Mouse (Mus musculus) kidney, embryonic 16.5 days (tissue): ENCODE data around the gene Sfi1. TPM values are rescaled to one million over a fixed set of nuclear protein-coding genes. Genes with fewer than 3 reads are reported as not detected.
A peak's percentile ranks its signal among the peaks of the same experiment; 100 is the strongest.
"Not testable (repeated sequence)": the region's sequence is repeated elsewhere in the genome, so short reads cannot be mapped to it uniquely, and the experiment has no call there.

Experiments used
- ATAC-seq: fragments of 200-750 bp; cut with Nextera tagmentation; 2 replicates; pipeline ENCODE4 v1.8.0; 2017; ENCODE audit warnings: moderate TSS enrichment; ENCODE audit not compliant: low FRiP score, low TSS enrichment
- H3K27ac ChIP-seq: fragments of 300-500 bp; sonication (generic); 2 replicates; pipeline ENCODE4 v1.5.1; 2014; ENCODE audit warnings: low read length
- H3K27me3 ChIP-seq: fragments of 300-500 bp; sonication (generic); 2 replicates; pipeline ENCODE4 v1.6.1; 2014; ENCODE audit warnings: low read length, control low read depth, mixed read lengths; ENCODE audit not compliant: insufficient read depth
- H3K36me3 ChIP-seq: fragments of 300-500 bp; sonication (generic); 2 replicates; pipeline ENCODE4 v1.6.1; 2014; ENCODE audit warnings: low read length, control low read depth, mixed read lengths; ENCODE audit not compliant: insufficient read depth
- H3K4me1 ChIP-seq: fragments of 300-500 bp; sonication (generic); 2 replicates; pipeline ENCODE4 v1.6.1; 2014; ENCODE audit warnings: low read length, control low read depth, mixed read lengths; ENCODE audit not compliant: insufficient read depth
- H3K4me2 ChIP-seq: fragments of 300-500 bp; sonication (generic); replicated peaks from 2 replicates; pipeline ENCODE4 v1.6.1; 2014; ENCODE audit warnings: low read depth, low read length
- H3K4me3 ChIP-seq: fragments of 300-500 bp; sonication (generic); 2 replicates; pipeline ENCODE4 v1.5.1; 2014; ENCODE audit warnings: mild to moderate bottlenecking, low read length
- H3K9ac ChIP-seq: fragments of 300-500 bp; sonication (generic); replicated peaks from 2 replicates; pipeline ENCODE4 v1.6.1; 2014; ENCODE audit warnings: low read length
- H3K9me3 ChIP-seq: fragments of 300-500 bp; sonication (generic); 2 replicates; pipeline ENCODE4 v1.6.1; 2016; ENCODE audit warnings: low read length, control low read depth
- WGBS: fragments of 180-500 bp; shearing (Covaris S2); extraction: QIAGEN DNeasy Blood & Tissue Kit; methylation state at CpG from one replicate; pipeline ENCODE4 v1.1.7; 2014; 5-methylcytosine and 5-hydroxymethylcytosine counted together
- polyA plus RNA-seq: library from polyadenylated mRNA; unstranded; fragments of >200 nt; fragmentation: Nextera tagmentation; extraction: Ambion mirVana; gene quantifications from 2 replicates; pipeline ENCODE4 v1.2.1, GENCODE M21; 2015

Sfi1 gene
- polyA plus RNA-seq, 1 experiment from 2014 or later: 15.2 TPM

DNA sequence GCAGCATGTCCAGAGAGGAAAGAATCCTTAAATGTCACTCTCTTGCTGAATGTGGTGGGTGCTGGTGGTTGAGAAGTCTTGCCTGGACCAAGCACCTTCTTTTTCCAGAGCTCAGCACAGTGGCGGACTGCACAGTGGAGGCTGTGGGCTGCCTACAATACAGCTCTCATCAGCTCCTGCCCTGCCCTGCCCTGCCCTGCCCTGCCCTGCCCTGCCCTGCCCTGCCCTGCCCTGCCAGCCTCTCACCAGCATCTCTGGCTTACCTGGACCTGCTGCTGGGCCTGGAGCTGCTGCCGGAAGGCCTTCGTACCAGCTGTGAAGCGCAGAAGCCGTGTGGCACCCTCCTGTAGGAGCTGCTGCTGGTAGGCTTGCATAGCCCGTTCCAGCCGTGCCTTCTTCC, 57.9 kb downstream of the Sfi1 start:
- WGBS: 100% methylated on average over 5 of the region's 7 CpGs
- not testable (repeated sequence) for H3K4me2 ChIP-seq, H3K36me3 ChIP-seq, H3K27ac ChIP-seq, H3K27me3 ChIP-seq, H3K4me3 ChIP-seq, H3K9me3 ChIP-seq, H3K4me1 ChIP-seq, H3K9ac ChIP-seq, ATAC-seq

GRCm38 (mm10) chr11:3133360-3133759, 59.9 kb downstream of the Sfi1 start:
- not testable (repeated sequence) for H3K4me3 ChIP-seq, H3K27ac ChIP-seq, H3K27me3 ChIP-seq, H3K4me2 ChIP-seq, H3K36me3 ChIP-seq, H3K4me1 ChIP-seq, H3K9ac ChIP-seq
- peaks cover 14% of the 10 kb centered on the region for H3K9me3 ChIP-seq
- no CpG with 5 or more reads among the region's 4 CpGs for WGBS
- peak; percentile 9; the same call in 1 of the 2 replicates for ATAC-seq

GRCm38 (mm10) chr11:3132957-3133356, 60.3 kb downstream of the Sfi1 start:
- not testable (repeated sequence) for H3K27me3 ChIP-seq, H3K4me1 ChIP-seq, H3K36me3 ChIP-seq, H3K27ac ChIP-seq, H3K4me2 ChIP-seq, H3K9ac ChIP-seq, H3K4me3 ChIP-seq
- ATAC-seq: 0 out of 2 replicates have a peak, but pooled peaks have one; percentile 1
- WGBS: 86% methylated on average over 3 of the region's 3 CpGs
- peaks cover 14% of the 10 kb centered on the region for H3K9me3 ChIP-seq

DNA sequence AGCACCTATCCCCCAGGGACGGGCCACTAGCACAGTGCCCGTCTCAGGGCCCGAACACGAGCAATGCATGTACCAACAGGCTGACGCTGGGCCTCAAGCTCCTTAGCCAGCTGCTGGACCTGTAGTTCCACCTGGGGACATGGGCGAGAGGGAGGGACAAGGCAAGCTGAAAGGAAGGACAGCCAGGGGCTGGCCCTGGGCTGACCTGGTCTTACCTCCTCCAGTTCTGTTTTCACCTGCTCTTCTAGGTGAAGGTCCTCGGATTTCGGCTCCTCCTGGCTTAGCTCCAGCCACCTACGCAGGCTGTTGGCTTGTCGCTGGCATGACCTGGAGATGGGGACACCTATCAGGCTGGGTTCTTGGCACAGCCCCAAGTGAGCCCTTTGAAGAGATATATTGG, 61.3 kb downstream of the Sfi1 start:
- WGBS: 91% methylated on average over 8 of the region's 10 CpGs
- not testable (repeated sequence) for H3K4me1 ChIP-seq, H3K9ac ChIP-seq, H3K4me3 ChIP-seq, H3K27me3 ChIP-seq, H3K36me3 ChIP-seq, H3K4me2 ChIP-seq, H3K27ac ChIP-seq
- peak; percentile 39 for ATAC-seq
- peaks cover 12% of the 10 kb centered on the region for H3K9me3 ChIP-seq

DNA sequence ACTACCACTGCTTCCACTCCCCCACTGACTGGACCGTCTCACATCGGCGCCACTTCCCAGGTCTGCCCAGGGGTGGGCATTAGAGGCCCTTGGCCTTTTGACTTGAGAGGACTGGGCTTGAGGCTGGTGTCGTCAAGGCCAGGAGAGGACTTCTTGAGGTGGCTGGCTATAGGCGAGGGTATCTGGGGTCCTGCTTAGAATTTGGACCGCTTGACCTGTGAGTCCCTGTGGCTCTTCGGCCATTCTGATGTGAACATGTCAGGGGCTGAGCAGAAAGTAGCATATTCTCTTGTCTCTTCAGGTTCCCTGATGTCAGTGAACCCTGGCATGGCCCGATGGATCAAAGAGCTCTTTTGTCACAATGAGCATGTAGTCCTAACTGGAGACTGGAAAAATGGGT, 63.4 kb downstream of the Sfi1 start:
- H3K4me1 ChIP-seq, H3K36me3 ChIP-seq, H3K27ac ChIP-seq, H3K4me2 ChIP-seq, H3K4me3 ChIP-seq, H3K27me3 ChIP-seq, ATAC-seq, H3K9ac ChIP-seq: not testable (repeated sequence)
- H3K9me3 ChIP-seq: peaks cover 17% of the 10 kb centered on the region
- 91% methylated on average over 7 of the region's 8 CpGs for WGBS

GRCm38 (mm10) chr11:3129276-3129675, 64.0 kb downstream of the Sfi1 start:
- 100% methylated on average over 2 of the region's 2 CpGs for WGBS
- not testable (repeated sequence) for H3K27me3 ChIP-seq, H3K4me2 ChIP-seq, H3K4me1 ChIP-seq, H3K4me3 ChIP-seq, ATAC-seq, H3K36me3 ChIP-seq, H3K9ac ChIP-seq, H3K27ac ChIP-seq
- H3K9me3 ChIP-seq: peaks cover 17% of the 10 kb centered on the region

DNA sequence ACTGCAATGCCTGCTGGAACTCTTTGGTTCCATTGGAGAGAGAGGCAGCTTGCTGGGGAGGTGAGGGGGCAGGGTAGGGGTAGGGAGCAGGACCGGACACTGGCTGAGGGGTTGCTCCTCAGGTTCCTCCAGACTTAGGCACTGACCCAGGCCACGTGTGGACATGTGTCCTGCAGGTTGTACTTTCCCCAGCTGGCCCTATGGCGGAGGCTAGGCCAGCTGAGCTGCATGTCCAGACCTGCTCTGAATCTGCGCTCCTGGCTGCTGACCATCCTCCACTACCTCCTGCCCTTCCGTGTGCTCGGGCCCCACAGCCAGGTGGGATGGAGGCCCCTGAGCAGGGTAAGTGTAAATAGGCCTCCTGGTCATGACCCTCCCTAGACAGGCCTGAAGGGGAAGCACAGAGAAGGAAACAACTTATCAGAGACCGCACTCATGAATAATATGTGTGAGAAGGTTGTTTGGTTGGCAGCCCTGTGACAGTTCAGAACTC, 65.9 kb downstream of the Sfi1 start:
- not testable (repeated sequence) for H3K9ac ChIP-seq, H3K27ac ChIP-seq, H3K4me1 ChIP-seq, H3K27me3 ChIP-seq, H3K4me3 ChIP-seq, H3K4me2 ChIP-seq, H3K36me3 ChIP-seq
- 88% methylated on average over 5 of the region's 7 CpGs for WGBS
- ATAC-seq: peak; percentile 32
- H3K9me3 ChIP-seq: peaks cover 17% of the 10 kb centered on the region

- H3K9me3 ChIP-seq: peaks cover 13% of the 10 kb centered on the region
- H3K4me2 ChIP-seq, H3K36me3 ChIP-seq, H3K4me1 ChIP-seq, H3K27ac ChIP-seq, H3K4me3 ChIP-seq, H3K9ac ChIP-seq, H3K27me3 ChIP-seq: not testable (repeated sequence)
- WGBS: 84% methylated on average over 6 of the region's 6 CpGs
- peak; percentile 20 for ATAC-seq
Measured at GRCm38 (mm10) chr11:3126478-3127302, 66.6 kb downstream of the Sfi1 start.

DNA sequence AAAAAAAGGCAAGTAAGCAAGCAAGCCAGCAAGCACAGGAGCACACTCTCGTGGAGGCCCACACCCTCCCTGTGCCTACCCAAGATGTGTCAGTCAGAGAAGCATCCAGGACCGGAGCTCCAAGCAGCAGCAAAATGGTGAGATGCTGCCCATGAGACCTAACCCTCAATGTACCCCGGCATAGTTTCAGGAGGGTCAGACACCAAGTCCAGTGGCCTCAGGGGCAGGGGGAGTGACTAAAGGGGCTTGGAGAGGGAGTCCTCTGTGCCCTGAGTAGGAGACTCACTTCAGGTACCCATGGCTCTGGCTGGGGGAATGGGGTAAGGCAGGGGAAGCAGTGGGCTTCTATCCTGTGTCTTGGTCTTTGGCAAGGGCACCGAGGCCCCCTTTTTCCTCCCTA, 67.3 kb downstream of the Sfi1 start:
- H3K9ac ChIP-seq, H3K4me3 ChIP-seq, H3K36me3 ChIP-seq, H3K27ac ChIP-seq, H3K4me2 ChIP-seq, H3K4me1 ChIP-seq, ATAC-seq, H3K27me3 ChIP-seq: not testable (repeated sequence)
- WGBS: 75% methylated on average over 2 of the region's 4 CpGs
- H3K9me3 ChIP-seq: peaks cover 13% of the 10 kb centered on the region

DNA sequence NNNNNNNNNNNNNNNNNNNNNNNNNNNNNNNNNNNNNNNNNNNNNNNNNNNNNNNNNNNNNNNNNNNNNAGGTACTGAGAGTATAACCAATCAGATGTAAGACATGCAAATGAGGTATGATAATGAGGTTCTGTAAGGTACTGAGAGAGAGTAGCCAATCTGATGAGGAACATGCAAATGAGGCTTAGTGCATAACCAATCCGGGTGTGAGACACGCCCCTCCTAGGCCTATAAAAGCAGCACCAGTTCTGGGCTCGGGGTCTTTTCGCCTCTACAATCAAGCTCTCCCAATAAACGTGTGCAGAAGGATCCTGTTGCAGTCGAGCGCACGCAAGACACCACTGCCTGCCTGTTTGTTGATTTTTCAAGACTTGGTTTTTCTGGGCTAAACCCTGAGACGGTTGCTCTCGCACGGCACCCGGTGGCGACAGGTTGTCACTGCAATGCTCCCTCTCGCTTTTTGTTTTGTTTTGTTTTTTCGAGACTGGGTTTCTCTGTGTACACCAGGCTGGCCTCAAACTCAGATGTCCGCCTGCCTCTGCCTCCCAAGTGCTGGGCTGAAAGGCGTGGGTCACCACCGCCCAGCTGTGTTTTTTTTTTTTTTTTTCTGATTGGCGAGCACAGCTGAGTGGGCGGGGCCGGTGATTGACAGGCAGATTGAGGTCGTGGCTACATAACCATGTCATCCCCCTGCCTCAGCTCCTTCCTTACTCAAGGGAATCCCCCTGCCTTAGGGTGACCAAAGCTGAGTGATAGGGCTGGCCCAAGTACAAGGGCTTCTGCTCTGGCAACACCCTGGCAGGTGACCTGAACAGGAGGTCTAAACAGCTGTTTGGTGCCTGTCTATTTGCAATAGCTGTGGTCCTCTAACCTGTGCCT, 68.1 kb downstream of the Sfi1 start:
- H3K4me3 ChIP-seq, H3K27me3 ChIP-seq, H3K27ac ChIP-seq, H3K36me3 ChIP-seq, ATAC-seq, H3K4me1 ChIP-seq, H3K9ac ChIP-seq, H3K4me2 ChIP-seq: not testable (repeated sequence)
- WGBS: 81% methylated on average over 22 of the region's 22 CpGs
- peaks cover 11% of the 10 kb centered on the region for H3K9me3 ChIP-seq
